Mouse (Mus musculus) frontal cortex, adult (tissue): Measurements from ENCODE around the gene Gm20792.
"Not testable (repeated sequence)": the region's sequence is repeated elsewhere in the genome, so short reads cannot be mapped to it uniquely, and the experiment has no call there.

Experiments used
- ATAC-seq: cut with Nextera tagmentation; 2 replicates; pipeline ENCODE4 v1.9.2; 2017; ENCODE audit warnings: mild to moderate bottlenecking, moderate library complexity, mixed read lengths; ENCODE audit not compliant: low TSS enrichment

The Gm20792 gene

GRCm38 (mm10) chrY:48311555-48311954, at the start of gene Gm20792:
Gene Gm20792 (plus strand): TSS chrY:48311855.
- not testable (repeated sequence) for ATAC-seq
